Mouse (Mus musculus) A20 (cell line): ENCODE measurements around the gene Dusp1.

Experiments
- DNase-seq: peaks from one replicate; pipeline ENCODE4 v3.0.0-alpha.2; 2011; ENCODE audit warnings: low read depth, low spot score

Dusp1 gene

GRCm38 (mm10) chr17:26463984-26464383, 97.9 kb downstream of the Dusp1 start:
- no peak for DNase-seq

- no peak for DNase-seq
Observed at GRCm38 (mm10) chr17:26463432-26463831, 98.5 kb downstream of the Dusp1 start.

DNA sequence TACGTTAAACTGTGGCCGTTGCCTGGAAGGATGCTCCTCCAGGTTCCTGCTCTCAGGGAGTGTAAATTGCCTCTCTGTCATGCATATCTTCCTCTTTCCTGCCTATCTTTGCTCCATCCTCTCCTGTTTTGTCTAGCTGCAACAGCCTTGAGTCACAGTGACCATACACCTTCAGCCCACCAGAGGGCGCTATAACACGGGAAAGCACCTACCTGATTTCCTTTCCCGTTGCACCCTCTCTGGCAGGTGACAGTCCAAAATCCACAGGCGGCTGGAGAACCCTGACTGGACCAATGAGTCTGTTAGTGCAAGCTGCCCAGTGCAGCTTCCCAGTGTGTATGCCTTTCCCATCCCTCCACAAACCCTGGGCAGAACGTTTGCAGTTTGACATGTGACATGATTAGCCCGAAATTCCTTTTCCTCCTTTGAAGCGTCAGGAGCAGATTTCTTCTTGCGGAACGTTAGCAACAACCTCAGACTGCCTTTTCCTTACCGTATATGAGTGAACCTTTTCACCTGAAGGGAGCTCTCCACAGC, 99.2 kb downstream of the Dusp1 start:
- DNase-seq, result peak; percentile 61

- no peak for DNase-seq
Observed at GRCm38 (mm10) chr17:26458049-26458448, 103.9 kb downstream of the Dusp1 start.

- no peak for DNase-seq
Observed at GRCm38 (mm10) chr17:26457506-26457905, 104.4 kb downstream of the Dusp1 start.
